ENCODE assay signal across 20 mouse cellular contexts in genomic region chr15:100675486-100675885, GRCm38 (mm10). TPM values are rescaled to one million over a fixed set of nuclear protein-coding genes. Genes with fewer than 3 reads are reported as not detected.
DNase-seq lines count a peak whose midpoint lies in the region; ATAC-seq and TF ChIP-seq lines count a peak whose summit lies in the region.
"Had no signal": no experiment of that assay in that cellular context is flagged by ENCODE, and none has a peak within 500 bp of the region (broad histone marks: within the 10 kb centered on the region; RNA-seq: fewer than 3 reads in every experiment).

No protein-coding gene starts in this region.

- TF ChIP-seq POLR2A in liver, adult 2 months (IDR thresholded peaks at IDR 0.05; ENCODE audit: extremely low read depth, insufficient read depth, low read length), result no peak

- H3K4me1 ChIP-seq in intestine, embryonic 16.5 days (ENCODE audit: control insufficient read depth, insufficient read depth, low read length), result peaks cover 9% of the 10 kb centered on the region; the same call in 1 of the 2 replicates
- peaks cover 13% of the 10 kb centered on the region; the same call in 1 of the 2 replicates for H3K4me1 ChIP-seq in intestine, embryonic 15.5 days (replicated peaks)
- H3K4me1 ChIP-seq in liver, adult 2 months (ENCODE audit: control insufficient read depth, insufficient read depth, low read length), result peaks cover 21% of the 10 kb centered on the region
- peaks cover 48% of the 10 kb centered on the region for H3K4me1 ChIP-seq in liver, postnatal 0 days (ENCODE audit: insufficient read depth)
- peaks cover 52% of the 10 kb centered on the region for H3K4me1 ChIP-seq in liver, embryonic 12.5 days
- H3K4me1 ChIP-seq in heart, embryonic 12.5 days (replicated peaks), result peaks cover 27% of the 10 kb centered on the region
- H3K4me1 ChIP-seq: embryonic facial prominence, embryonic 12.5 days; forebrain, embryonic 13.5 days had no signal

- 0 out of 2 replicates have a peak overlapping the region, but pooled peaks have one; percentile 38 for H3K27ac ChIP-seq in intestine, embryonic 16.5 days (ENCODE audit: low read length)
- no peak overlapping the region for H3K27ac ChIP-seq in intestine, embryonic 15.5 days
- H3K27ac ChIP-seq in liver, adult 2 months (replicated peaks; ENCODE audit: insufficient read depth, low read depth, low read length), result peak overlapping the region; percentile 70
- no peak overlapping the region; the same call in 1 of the 2 replicates for H3K27ac ChIP-seq in liver, postnatal 0 days (ENCODE audit: low read depth)
- H3K27ac ChIP-seq in liver, embryonic 12.5 days, result peak overlapping the region; percentile 87
- no peak overlapping the region for H3K27ac ChIP-seq in heart, embryonic 12.5 days (ENCODE audit: poor library complexity, severe bottlenecking)
- H3K27ac ChIP-seq: embryonic facial prominence, embryonic 12.5 days; forebrain, embryonic 13.5 days; heart, adult 2 months; hindbrain, embryonic 10.5 days; hindbrain, embryonic 14.5 days had no signal

- no peaks in the 10 kb centered on the region for H3K27me3 ChIP-seq in intestine, embryonic 16.5 days (replicated peaks; ENCODE audit: control insufficient read depth, insufficient read depth, low read length)
- H3K27me3 ChIP-seq in intestine, embryonic 15.5 days (replicated peaks), result no peaks in the 10 kb centered on the region
- no peaks in the 10 kb centered on the region for H3K27me3 ChIP-seq in liver, adult 2 months (ENCODE audit: control insufficient read depth, insufficient read depth, low read length)
- H3K27me3 ChIP-seq in liver, postnatal 0 days (ENCODE audit: insufficient read depth, low read length), result no peaks in the 10 kb centered on the region
- no peaks in the 10 kb centered on the region for H3K27me3 ChIP-seq in liver, embryonic 12.5 days (replicated peaks)
- no peaks in the 10 kb centered on the region for H3K27me3 ChIP-seq in heart, embryonic 12.5 days (replicated peaks)
- H3K27me3 ChIP-seq: embryonic facial prominence, embryonic 12.5 days; forebrain, embryonic 13.5 days had no signal

- no peaks in the 10 kb centered on the region for H3K9me3 ChIP-seq in intestine, embryonic 16.5 days (ENCODE audit: control insufficient read depth, low read length)
- H3K9me3 ChIP-seq in intestine, embryonic 15.5 days, result no peaks in the 10 kb centered on the region
- no peaks in the 10 kb centered on the region for H3K9me3 ChIP-seq in liver, postnatal 0 days (ENCODE audit: low read length)
- no peaks in the 10 kb centered on the region for H3K9me3 ChIP-seq in liver, embryonic 12.5 days (replicated peaks)
- no peaks in the 10 kb centered on the region for H3K9me3 ChIP-seq in heart, embryonic 12.5 days (replicated peaks)
- H3K9me3 ChIP-seq: embryonic facial prominence, embryonic 12.5 days; forebrain, embryonic 13.5 days; hindbrain, embryonic 10.5 days had no signal

- no peaks in the 10 kb centered on the region for H3K79me2 ChIP-seq in liver, adult 2 months (ENCODE audit: control insufficient read depth, insufficient read depth, low read length)

- no peak overlapping the region for H3K4me3 ChIP-seq in intestine, embryonic 16.5 days (ENCODE audit: low read length)
- no peak overlapping the region for H3K4me3 ChIP-seq in intestine, embryonic 15.5 days (replicated peaks)
- no peak overlapping the region for H3K4me3 ChIP-seq in liver, adult 2 months (ENCODE audit: insufficient read depth, low read depth, low read length)
- H3K4me3 ChIP-seq in liver, postnatal 0 days (ENCODE audit: low read depth, low read length), result no peak overlapping the region
- no peak overlapping the region for H3K4me3 ChIP-seq in liver, embryonic 12.5 days
- no peak overlapping the region for H3K4me3 ChIP-seq in heart, embryonic 12.5 days
- H3K4me3 ChIP-seq: embryonic facial prominence, embryonic 12.5 days; forebrain, embryonic 13.5 days; heart, adult 2 months; hindbrain, embryonic 10.5 days had no signal

- ATAC-seq in intestine, embryonic 16.5 days, result no peak
- no peak for ATAC-seq in intestine, embryonic 15.5 days
- no peak for ATAC-seq in liver, postnatal 0 days
- ATAC-seq in liver, embryonic 12.5 days, result no peak
- no peak for ATAC-seq in heart, embryonic 12.5 days (ENCODE audit: insufficient number of reproducible peaks, low FRiP score)
- ATAC-seq: forebrain, embryonic 13.5 days; forebrain, postnatal 0 days had no signal

- TF ChIP-seq CTCF in liver, adult 2 months (IDR thresholded peaks at IDR 0.05; ENCODE audit: low read depth, low read length), result no peak
- no peak for TF ChIP-seq CTCF in liver, postnatal 0 days (IDR thresholded peaks at IDR 0.05; ENCODE audit: low read depth)

- no peak for TF ChIP-seq EP300 in liver, postnatal 0 days (IDR thresholded peaks at IDR 0.05; ENCODE audit: low read depth)

- DNase-seq in liver, adult 2 months (ENCODE audit: extremely low read depth, low read depth, low spot score), result no peak
- DNase-seq in liver, postnatal 0 days, result no peak
- DNase-seq in 416B (ENCODE audit: low read depth), result peak; percentile 52
- DNase-seq: adrenal gland, adult 8-10 months; adrenal gland, postnatal 36 days; cerebellum, adult 11-12 months; cerebellum, adult 9-10 months; cerebellum, postnatal 25 days; forebrain, postnatal 0 days; gastrocnemius, postnatal 14 days; heart, adult 2 months had no signal

- no peak overlapping the region for H3K9ac ChIP-seq in intestine, embryonic 16.5 days (ENCODE audit: low read depth, low read length)
- H3K9ac ChIP-seq in intestine, embryonic 15.5 days, result no peak overlapping the region
- no peak overlapping the region for H3K9ac ChIP-seq in liver, adult 2 months (ENCODE audit: low read depth, low read length)
- no peak overlapping the region for H3K9ac ChIP-seq in liver, postnatal 0 days (replicated peaks)
- no peak overlapping the region for H3K9ac ChIP-seq in liver, embryonic 12.5 days
- H3K9ac ChIP-seq in heart, embryonic 12.5 days, result no peak overlapping the region
- H3K9ac ChIP-seq: embryonic facial prominence, embryonic 12.5 days; forebrain, embryonic 13.5 days; forebrain, postnatal 0 days; hindbrain, embryonic 14.5 days had no signal

- 58% methylated on average over 3 of the region's 3 CpGs for WGBS in intestine, embryonic 16.5 days
- 35% methylated on average over 3 of the region's 3 CpGs for WGBS in intestine, embryonic 15.5 days
- WGBS in liver, adult 2 months, result 90% methylated on average over 3 of the region's 3 CpGs
- 70% methylated on average over 3 of the region's 3 CpGs for WGBS in liver, postnatal 0 days (ENCODE audit: insufficient replicate concordance)
- WGBS in liver, embryonic 12.5 days (ENCODE audit: insufficient replicate concordance), result 59% methylated on average over 3 of the region's 3 CpGs
- WGBS in heart, embryonic 12.5 days, result 42% methylated on average over 3 of the region's 3 CpGs

- no peak overlapping the region for H3K4me2 ChIP-seq in intestine, embryonic 16.5 days (ENCODE audit: low read depth, low read length)
- no peak overlapping the region for H3K4me2 ChIP-seq in intestine, embryonic 15.5 days (replicated peaks)
- H3K4me2 ChIP-seq in liver, postnatal 0 days (ENCODE audit: low read depth, low read length), result no peak overlapping the region
- H3K4me2 ChIP-seq in liver, embryonic 12.5 days, result no peak overlapping the region
- H3K4me2 ChIP-seq in heart, embryonic 12.5 days, result no peak overlapping the region
- H3K4me2 ChIP-seq: embryonic facial prominence, embryonic 12.5 days; forebrain, embryonic 13.5 days; heart, embryonic 11.5 days; hindbrain, embryonic 14.5 days had no signal

- no peaks in the 10 kb centered on the region for H3K36me3 ChIP-seq in intestine, embryonic 16.5 days (ENCODE audit: control insufficient read depth, insufficient read depth, low read length)
- no peaks in the 10 kb centered on the region for H3K36me3 ChIP-seq in intestine, embryonic 15.5 days
- no peaks in the 10 kb centered on the region for H3K36me3 ChIP-seq in liver, adult 2 months (ENCODE audit: control insufficient read depth, insufficient read depth, low read length)
- H3K36me3 ChIP-seq in liver, postnatal 0 days (replicated peaks; ENCODE audit: insufficient read depth, low read length), result no peaks in the 10 kb centered on the region
- no peaks in the 10 kb centered on the region for H3K36me3 ChIP-seq in liver, embryonic 12.5 days
- no peaks in the 10 kb centered on the region for H3K36me3 ChIP-seq in heart, embryonic 12.5 days
- H3K36me3 ChIP-seq: embryonic facial prominence, embryonic 12.5 days; hindbrain, embryonic 10.5 days had no signal

RNA-seq across cellular contexts. Expression of gene Bin2, which starts 6.1 kb away (rescaled TPM):
- 8.0 and 9.2 TPM in 2 replicates for polyA plus RNA-seq in intestine, embryonic 16.5 days (2015; fragmentation: Nextera tagmentation; extraction: Ambion mirVana)
- polyA plus RNA-seq in intestine, embryonic 15.5 days (2015; fragmentation: Nextera tagmentation; extraction: Ambion mirVana), result 6.7 and 7.2 TPM in 2 replicates
- 1.0 and 4.0 TPM in 2 replicates for total RNA-seq in liver, adult 2 months (2014; rRNA removed)
- 1.4 and 4.0 TPM in 2 replicates for polyA plus RNA-seq in liver, adult 2 months (2012; rRNA removed)
- polyA plus RNA-seq in liver, postnatal 0 days (2015; fragmentation: Nextera tagmentation; extraction: Ambion mirVana), result 16.2 and 20.3 TPM in 2 replicates
- 40.5 and 40.6 TPM in 2 replicates for polyA plus RNA-seq in liver, embryonic 12.5 days (2016; fragmentation: Nextera tagmentation; extraction: Ambion mirVana)
- 3.7 and 6.3 TPM in 2 replicates for polyA plus RNA-seq in heart, embryonic 12.5 days (2016; fragmentation: Nextera tagmentation; extraction: Ambion mirVana)

RNA-seq across cellular contexts. Expression of gene Cela1, which starts 12.2 kb away (rescaled TPM):
- 180 and 240 TPM in 2 replicates for polyA plus RNA-seq in intestine, embryonic 16.5 days (2015; fragmentation: Nextera tagmentation; extraction: Ambion mirVana)
- polyA plus RNA-seq in intestine, embryonic 15.5 days (2015; fragmentation: Nextera tagmentation; extraction: Ambion mirVana), result 104 and 271 TPM in 2 replicates
- 54.6 and 199 TPM in 2 replicates for total RNA-seq in liver, adult 2 months (2014; rRNA removed)
- 58.3 and 69.1 TPM in 2 replicates for polyA plus RNA-seq in liver, adult 2 months (2012; rRNA removed)
- 29.5 and 31.5 TPM in 2 replicates for polyA plus RNA-seq in liver, postnatal 0 days (2015; fragmentation: Nextera tagmentation; extraction: Ambion mirVana)
- 8.7 and 11.0 TPM in 2 replicates for polyA plus RNA-seq in liver, embryonic 12.5 days (2016; fragmentation: Nextera tagmentation; extraction: Ambion mirVana)
- 1.4 and 1.6 TPM in 2 replicates for polyA plus RNA-seq in heart, embryonic 12.5 days (2016; fragmentation: Nextera tagmentation; extraction: Ambion mirVana)
- total RNA-seq: gastrocnemius, postnatal 14 days had no signal

RNA-seq across cellular contexts. Expression of gene Smagp, which starts 38.7 kb away (rescaled TPM):
- 47.9 and 51.3 TPM in 2 replicates for polyA plus RNA-seq in intestine, embryonic 16.5 days (2015; fragmentation: Nextera tagmentation; extraction: Ambion mirVana)
- polyA plus RNA-seq in intestine, embryonic 15.5 days (2015; fragmentation: Nextera tagmentation; extraction: Ambion mirVana), result 37.7 and 41.2 TPM in 2 replicates
- 13.0 and 14.9 TPM in 2 replicates for total RNA-seq in liver, adult 2 months (2014; rRNA removed)
- polyA plus RNA-seq in liver, adult 2 months (2012; rRNA removed), result 57.0 and 80.1 TPM in 2 replicates
- 21.7 and 24.8 TPM in 2 replicates for polyA plus RNA-seq in liver, postnatal 0 days (2015; fragmentation: Nextera tagmentation; extraction: Ambion mirVana)
- polyA plus RNA-seq in liver, embryonic 12.5 days (2016; fragmentation: Nextera tagmentation; extraction: Ambion mirVana), result 10.5 and 11.4 TPM in 2 replicates
- polyA plus RNA-seq in heart, embryonic 12.5 days (2016; fragmentation: Nextera tagmentation; extraction: Ambion mirVana), result 15.0 and 18.0 TPM in 2 replicates

RNA-seq across cellular contexts. Expression of gene Galnt6, which starts 53.7 kb away (rescaled TPM):
- polyA plus RNA-seq in intestine, embryonic 16.5 days (2015; fragmentation: Nextera tagmentation; extraction: Ambion mirVana), result 7.6 and 8.8 TPM in 2 replicates
- 4.2 and 4.3 TPM in 2 replicates for polyA plus RNA-seq in intestine, embryonic 15.5 days (2015; fragmentation: Nextera tagmentation; extraction: Ambion mirVana)
- 0.46 and 0.87 TPM in 2 replicates for total RNA-seq in liver, adult 2 months (2014; rRNA removed)
- polyA plus RNA-seq in liver, adult 2 months (2012; rRNA removed), result 0.20 and 0.42 TPM in 2 replicates
- polyA plus RNA-seq in liver, postnatal 0 days (2015; fragmentation: Nextera tagmentation; extraction: Ambion mirVana), result 1.3 and 1.6 TPM in 2 replicates
- 0.96 and 1.3 TPM in 2 replicates for polyA plus RNA-seq in liver, embryonic 12.5 days (2016; fragmentation: Nextera tagmentation; extraction: Ambion mirVana)
- 0.14 and 0.39 TPM in 2 replicates for polyA plus RNA-seq in heart, embryonic 12.5 days (2016; fragmentation: Nextera tagmentation; extraction: Ambion mirVana)

Comparison
In these comparisons a context has a peak if more than half of its experiments do, and no peak if none do; other contexts are left out.
1. H3K27ac ChIP-seq: peak in intestine, embryonic 16.5 days (single experiment), liver, adult 2 months (single experiment) and liver, embryonic 12.5 days (single experiment); none in intestine, embryonic 15.5 days (single experiment), liver, postnatal 0 days (single experiment) and heart, embryonic 12.5 days (single experiment).